Mouse (Mus musculus) limb, embryonic 14.5 days (tissue): ENCODE data around the gene Fopnl. TPM values are rescaled to one million over a fixed set of nuclear protein-coding genes. Genes with fewer than 3 reads are reported as not detected.

Experiments used
- ATAC-seq: fragments of 200-750 bp; cut with Nextera tagmentation; 2 replicates; pipeline ENCODE4 v1.8.0; 2017; ENCODE audit warnings: low read depth, moderate number of reproducible peaks, moderate TSS enrichment; ENCODE audit not compliant: low FRiP score
- DNase-seq: peaks from one replicate; pipeline ENCODE4 v3.0.0-alpha.2; 2015; ENCODE audit warnings: low spot score
- H3K27ac ChIP-seq: fragments of 300-500 bp; sonication (generic); replicated peaks from 2 replicates; pipeline ENCODE4 v1.5.1; 2014; ENCODE audit warnings: low read depth, mild to moderate bottlenecking, low read length, moderate library complexity, mixed read lengths
- H3K27me3 ChIP-seq: fragments of 300-500 bp; sonication (generic); 2 replicates; pipeline ENCODE4 v1.6.1; 2014; ENCODE audit warnings: low read length, mixed read lengths; ENCODE audit not compliant: control insufficient read depth, insufficient read depth
- H3K36me3 ChIP-seq: fragments of 300-500 bp; sonication (generic); 2 replicates; pipeline ENCODE4 v1.6.1; 2014; ENCODE audit warnings: mild to moderate bottlenecking, low read length, moderate library complexity, mixed read lengths; ENCODE audit not compliant: control insufficient read depth, insufficient read depth
- H3K4me1 ChIP-seq: fragments of 300-500 bp; sonication (generic); 2 replicates; pipeline ENCODE4 v1.6.1; 2014; ENCODE audit warnings: antibody characterized with exemption, low read length, mixed read lengths; ENCODE audit not compliant: control insufficient read depth, insufficient read depth
- H3K4me2 ChIP-seq: fragments of 300-500 bp; sonication (generic); replicated peaks from 2 replicates; pipeline ENCODE4 v1.6.1; 2014; ENCODE audit warnings: low read depth, mild to moderate bottlenecking, low read length, moderate library complexity; ENCODE audit not compliant: severe bottlenecking
- H3K4me3 ChIP-seq: fragments of 300-500 bp; sonication (generic); replicated peaks from 2 replicates; pipeline ENCODE4 v1.5.1; 2014; ENCODE audit warnings: low read length
- H3K9ac ChIP-seq: fragments of 300-500 bp; sonication (generic); 2 replicates; pipeline ENCODE4 v1.6.1; 2014; ENCODE audit warnings: mild to moderate bottlenecking, low read depth, low read length, moderate library complexity; ENCODE audit not compliant: severe bottlenecking
- H3K9me3 ChIP-seq: fragments of 300-500 bp; sonication (generic); 2 replicates; pipeline ENCODE4 v1.6.1; 2016; ENCODE audit warnings: low read length; ENCODE audit not compliant: control insufficient read depth
- POLR2A ChIP-seq: fragments of 200-500 bp; IDR thresholded peaks from 2 replicates; pipeline ENCODE4 v1.8.0; 2012; ENCODE audit warnings: inconsistent platforms, mild to moderate bottlenecking, moderate library complexity, borderline replicate concordance; ENCODE audit not compliant: insufficient read depth, insufficient read length; ENCODE audit errors: extremely low read depth
- WGBS: fragments of 180-500 bp; shearing (Covaris S2); extraction: QIAGEN DNeasy Blood & Tissue Kit; methylation state at CpG from one replicate; pipeline ENCODE4 v1.1.7; 2014; 5-methylcytosine and 5-hydroxymethylcytosine counted together
- polyA plus RNA-seq, 2 experiments: library from polyadenylated mRNA; depleted of rRNA in 1 of 2; stranded (reverse) in 1 of 2; unstranded in 1 of 2; fragments of >200 nt; fragmentation: Nextera tagmentation in 1 of 2; extraction: Ambion mirVana in 1 of 2; gene quantifications; 2 replicates each; pipeline versions ENCODE4 v1.2.1 to v1.2.3; 2012 to 2014

Fopnl gene
- polyA plus RNA-seq, 2 experiments: 65.2 to 143 TPM

DNA sequence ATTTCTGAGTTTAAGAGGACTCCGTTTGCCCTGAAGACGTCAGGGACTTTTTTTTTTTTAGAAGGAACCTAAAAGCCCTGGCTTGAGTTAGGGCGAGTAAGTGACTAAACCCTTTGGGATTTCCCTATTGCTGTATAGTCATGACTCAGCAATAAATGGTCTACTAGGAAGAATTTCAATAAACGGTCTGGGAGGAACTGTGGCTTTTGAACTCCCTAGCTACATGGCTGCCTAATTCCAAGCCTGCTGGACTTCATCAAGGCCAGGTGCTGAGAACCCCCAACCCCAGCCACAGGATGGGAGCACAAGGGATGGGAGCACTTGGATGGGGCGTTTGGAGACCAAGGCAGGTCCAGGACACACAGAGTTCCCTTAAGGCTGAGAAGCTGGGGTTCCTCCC, 35.5 kb upstream of the Fopnl start:
- no peak overlapping the region for H3K9ac ChIP-seq
- no peaks in the 10 kb centered on the region for H3K4me1 ChIP-seq
- no peaks in the 10 kb centered on the region for H3K27me3 ChIP-seq
- no peak for ATAC-seq
- no peak overlapping the region for H3K4me3 ChIP-seq
- H3K36me3 ChIP-seq: no peaks in the 10 kb centered on the region
- no peak overlapping the region for H3K27ac ChIP-seq
- H3K4me2 ChIP-seq: no peak overlapping the region
- WGBS: 53% methylated on average over 5 of the region's 5 CpGs
- TF ChIP-seq POLR2A: no peak
- no peaks in the 10 kb centered on the region for H3K9me3 ChIP-seq
- DNase-seq: no peak

DNA sequence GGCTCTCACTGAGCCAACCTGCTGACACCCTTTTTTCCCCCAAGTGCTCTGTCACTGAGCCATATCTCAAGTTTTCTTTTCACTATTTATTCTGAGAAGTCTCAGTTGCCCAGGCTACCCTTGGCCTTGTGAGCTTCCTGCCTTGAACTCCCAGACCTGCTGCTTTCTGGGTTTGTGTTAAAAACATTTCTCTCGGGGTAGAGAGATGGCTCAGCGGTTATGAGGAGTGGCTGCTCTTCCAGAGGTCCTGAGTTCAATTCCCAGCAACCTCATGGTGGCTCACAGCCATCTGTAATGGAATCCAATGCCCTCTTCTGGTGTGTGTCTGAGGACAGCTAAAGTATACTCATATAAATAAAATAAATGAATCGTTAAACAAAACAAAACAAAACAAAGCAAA, 35.0 kb upstream of the Fopnl start:
- Histone ChIP-seq H3K9ac (no peak overlapping the region), H3K9me3 (no peaks in the 10 kb centered on the region), H3K4me1 (no peaks in the 10 kb centered on the region), H3K4me2 (no peak overlapping the region), H3K4me3 (no peak overlapping the region), H3K27me3 (no peaks in the 10 kb centered on the region), H3K27ac (no peak overlapping the region), H3K36me3 (no peaks in the 10 kb centered on the region)
- DNase-seq: no peak
- no peak for ATAC-seq
- 85% methylated on average over 3 of the region's 3 CpGs for WGBS
- TF ChIP-seq POLR2A: no peak

GRCm38 (mm10) chr16:14351571-14351970, 34.4 kb upstream of the Fopnl start:
- DNase-seq (no peak), ATAC-seq (no peak)
- Histone ChIP-seq H3K4me1 (no peaks in the 10 kb centered on the region), H3K4me2 (no peak overlapping the region), H3K4me3 (no peak overlapping the region), H3K9me3 (no peaks in the 10 kb centered on the region), H3K36me3 (no peaks in the 10 kb centered on the region), H3K27ac (no peak overlapping the region), H3K27me3 (no peaks in the 10 kb centered on the region), H3K9ac (no peak overlapping the region)
- no peak for TF ChIP-seq POLR2A

DNA sequence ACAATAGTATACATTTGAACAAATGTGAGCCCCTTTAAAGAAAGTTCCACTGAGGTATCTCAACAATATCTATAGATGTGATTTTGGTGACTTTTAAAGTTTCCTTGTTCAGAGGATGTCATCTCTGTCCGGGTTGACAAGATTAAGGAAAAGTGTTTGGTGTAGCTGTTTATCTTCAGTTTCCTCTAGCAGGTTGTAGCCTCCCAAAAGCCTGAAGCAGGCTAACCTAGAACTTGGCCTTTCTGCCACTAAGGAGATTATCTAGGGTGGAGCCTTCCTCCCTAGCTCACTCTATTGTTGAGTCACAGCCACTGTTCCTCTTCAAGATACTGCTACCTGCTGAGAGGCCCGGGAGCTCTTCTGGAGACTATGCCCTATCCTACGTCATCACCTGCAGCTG, 27.8 kb upstream of the Fopnl start:
- H3K9me3 ChIP-seq: no peaks in the 10 kb centered on the region
- no peak for TF ChIP-seq POLR2A
- DNase-seq (no peak), ATAC-seq (no peak)
- 79% methylated on average over 3 of the region's 3 CpGs for WGBS
- H3K27ac ChIP-seq: no peak overlapping the region
- no peak overlapping the region for H3K4me2 ChIP-seq
- H3K4me1 ChIP-seq: no peaks in the 10 kb centered on the region
- no peak overlapping the region for H3K4me3 ChIP-seq
- no peak overlapping the region for H3K9ac ChIP-seq
- H3K36me3 ChIP-seq: no peaks in the 10 kb centered on the region
- H3K27me3 ChIP-seq: no peaks in the 10 kb centered on the region

- no peak for TF ChIP-seq POLR2A
- H3K36me3 ChIP-seq: no peaks in the 10 kb centered on the region
- no peaks in the 10 kb centered on the region for H3K9me3 ChIP-seq
- H3K4me1 ChIP-seq: no peaks in the 10 kb centered on the region
- no peak overlapping the region for H3K4me2 ChIP-seq
- no peak overlapping the region for H3K27ac ChIP-seq
- no peak for DNase-seq
- no peak overlapping the region for H3K4me3 ChIP-seq
- WGBS: 75% methylated on average over 1 of the region's 1 CpGs
- no peak for ATAC-seq
- H3K27me3 ChIP-seq: no peaks in the 10 kb centered on the region
- no peak overlapping the region for H3K9ac ChIP-seq
Observed at GRCm38 (mm10) chr16:14328156-14328555, 11.0 kb upstream of the Fopnl start.

- no peak overlapping the region for H3K9ac ChIP-seq
- H3K4me3 ChIP-seq: no peak overlapping the region
- H3K27ac ChIP-seq: no peak overlapping the region
- no peak for TF ChIP-seq POLR2A
- H3K9me3 ChIP-seq: no peaks in the 10 kb centered on the region
- no peak for ATAC-seq
- H3K36me3 ChIP-seq: no peaks in the 10 kb centered on the region
- peaks cover 10% of the 10 kb centered on the region for H3K4me1 ChIP-seq
- 62% methylated on average over 1 of the region's 1 CpGs for WGBS
- no peaks in the 10 kb centered on the region for H3K27me3 ChIP-seq
- no peak overlapping the region for H3K4me2 ChIP-seq
- DNase-seq: no peak
Observed at GRCm38 (mm10) chr16:14320494-14320893, 3.3 kb upstream of the Fopnl start.
